Mouse (Mus musculus): ENCODE results near the gene Btf3l4. TPM values are rescaled to one million over a fixed set of nuclear protein-coding genes. Genes with fewer than 3 reads are reported as not detected.

Gene Btf3l4
- total RNA-seq, 2 experiments from 2014 or later: 39.5 to 44.5 TPM

- DNase-seq (ENCODE audit: low spot score): no peak
These were observed 7.3 kb downstream of the Btf3l4 start for GRCm38 (mm10) chr4:108826096-108826495.

DNA sequence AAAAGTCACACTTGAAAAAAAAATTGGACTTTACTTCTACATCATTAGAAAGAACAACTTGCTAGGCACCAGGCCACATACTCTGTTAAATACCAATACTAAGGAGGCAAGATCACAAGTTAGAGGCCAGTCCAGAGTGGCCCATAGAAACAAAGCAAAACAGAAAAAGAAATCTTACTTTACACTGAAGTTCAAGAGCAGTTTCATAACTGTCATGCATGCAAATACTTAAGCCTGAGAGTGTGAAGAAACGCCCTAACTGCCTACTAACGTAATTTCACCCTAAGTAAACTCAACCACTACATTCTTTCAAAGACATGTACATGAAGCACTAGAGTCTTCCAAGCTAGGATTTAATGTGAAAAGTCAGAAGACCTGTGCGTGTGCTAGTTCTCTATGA is 7.7 kb downstream of the Btf3l4 start:
- no peak for DNase-seq (ENCODE audit: low spot score)

DNA sequence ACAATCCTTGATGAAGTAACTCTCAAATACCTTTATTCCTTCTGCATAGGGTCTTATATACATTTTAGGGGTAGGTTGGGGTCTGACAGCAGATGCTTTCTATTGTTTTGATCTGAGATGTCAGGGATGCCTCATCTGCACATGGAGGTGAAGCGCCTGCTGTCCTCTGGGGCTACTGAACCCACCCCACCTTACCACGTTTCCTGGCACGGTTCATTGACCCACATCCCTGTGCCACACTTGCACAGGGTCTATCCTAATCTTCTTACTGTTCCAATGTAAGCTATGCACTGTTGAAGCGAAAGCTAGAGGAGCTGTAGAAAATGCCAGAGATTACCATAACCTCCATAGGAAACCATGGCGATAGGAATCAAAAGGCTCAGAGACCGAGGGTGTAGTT is 21.9 kb downstream of the Btf3l4 start:
- DNase-seq (ENCODE audit: low spot score): no peak

DNA sequence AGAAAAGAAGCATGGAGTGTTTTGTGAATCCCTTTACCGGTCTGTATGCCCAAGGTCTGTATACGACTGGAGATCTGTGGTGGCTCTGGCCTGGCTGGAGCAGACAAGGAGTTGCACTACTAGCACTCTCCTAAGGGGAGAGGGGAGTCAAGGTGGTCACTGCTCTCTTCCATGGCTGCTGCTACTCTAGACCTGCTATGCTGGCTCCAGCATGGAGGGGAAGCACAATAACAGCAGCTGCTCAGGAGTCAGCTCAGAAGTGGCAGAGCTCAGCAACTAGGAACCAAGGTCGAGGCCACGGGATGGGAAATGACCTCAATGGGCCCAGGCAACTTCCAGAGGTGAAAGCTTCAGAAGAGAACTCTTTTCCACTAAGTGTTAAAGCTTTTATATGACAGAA is 22.3 kb downstream of the Btf3l4 start:
- no peak for DNase-seq (ENCODE audit: low spot score)

DNA sequence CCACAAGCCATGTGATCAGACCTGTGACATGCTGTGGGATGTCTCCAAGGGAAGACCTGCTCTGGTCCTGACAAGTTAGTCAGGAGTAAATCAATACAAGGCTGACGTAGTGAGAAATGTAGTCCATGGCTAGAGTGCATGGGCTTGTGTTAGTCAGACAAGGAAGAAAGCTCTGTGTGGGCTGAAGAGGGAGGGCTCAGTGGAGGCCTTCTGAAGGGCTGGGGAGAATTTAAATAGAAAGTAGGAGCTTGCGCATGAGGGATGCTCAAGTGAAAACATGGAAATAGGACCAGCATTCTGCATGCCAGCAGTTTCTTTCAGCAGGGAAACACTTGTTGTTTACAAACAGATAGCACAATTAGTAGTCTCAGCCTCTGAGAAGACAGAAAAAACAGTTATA is 29.9 kb downstream of the Btf3l4 start:
- no peak for DNase-seq (ENCODE audit: low spot score)

DNA sequence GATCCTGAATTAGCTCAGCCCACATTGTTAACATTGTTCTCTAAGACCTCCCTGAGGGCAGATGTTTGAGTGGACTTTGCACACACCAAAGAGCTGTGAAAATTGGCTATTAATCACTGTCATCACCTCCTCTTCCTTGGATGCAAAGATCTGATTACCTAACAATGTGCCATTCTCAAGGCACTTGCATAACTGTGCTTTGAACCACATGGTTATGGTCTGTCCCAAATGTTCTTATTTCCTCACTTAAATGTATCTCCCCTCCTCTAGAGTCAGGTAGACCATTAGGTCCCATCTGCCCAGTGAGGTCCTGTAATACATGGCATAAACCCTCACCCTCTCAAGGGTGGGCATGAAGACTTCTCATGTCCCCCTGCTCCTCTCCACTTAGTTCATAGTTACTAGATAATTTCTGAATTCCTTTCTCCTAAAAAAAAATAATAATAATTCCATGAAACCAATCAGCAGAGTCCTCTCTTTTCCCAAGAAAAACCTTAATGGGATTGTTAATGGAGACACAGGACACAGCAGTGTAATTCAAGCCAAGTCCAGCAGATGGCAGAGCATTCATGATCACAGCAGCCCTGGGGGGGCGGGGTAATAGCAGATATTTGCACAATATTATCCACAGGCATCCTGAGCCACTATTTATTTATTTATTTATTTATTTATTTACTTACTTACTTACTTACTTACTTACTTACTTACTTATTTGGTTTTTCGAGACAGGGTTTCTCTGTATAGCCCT is 35.2 kb downstream of the Btf3l4 start:
- peak; percentile 69 for DNase-seq (ENCODE audit: low spot score)

- DNase-seq (ENCODE audit: low spot score): no peak
These were observed 36.7 kb downstream of the Btf3l4 start for GRCm38 (mm10) chr4:108796701-108797100.

GRCm38 (mm10) chr4:108793941-108794340 is 39.5 kb downstream of the Btf3l4 start:
- DNase-seq (ENCODE audit: low spot score): no peak

- no peak for DNase-seq (ENCODE audit: low spot score)
These were observed 42.9 kb downstream of the Btf3l4 start for GRCm38 (mm10) chr4:108790507-108790906.

DNA sequence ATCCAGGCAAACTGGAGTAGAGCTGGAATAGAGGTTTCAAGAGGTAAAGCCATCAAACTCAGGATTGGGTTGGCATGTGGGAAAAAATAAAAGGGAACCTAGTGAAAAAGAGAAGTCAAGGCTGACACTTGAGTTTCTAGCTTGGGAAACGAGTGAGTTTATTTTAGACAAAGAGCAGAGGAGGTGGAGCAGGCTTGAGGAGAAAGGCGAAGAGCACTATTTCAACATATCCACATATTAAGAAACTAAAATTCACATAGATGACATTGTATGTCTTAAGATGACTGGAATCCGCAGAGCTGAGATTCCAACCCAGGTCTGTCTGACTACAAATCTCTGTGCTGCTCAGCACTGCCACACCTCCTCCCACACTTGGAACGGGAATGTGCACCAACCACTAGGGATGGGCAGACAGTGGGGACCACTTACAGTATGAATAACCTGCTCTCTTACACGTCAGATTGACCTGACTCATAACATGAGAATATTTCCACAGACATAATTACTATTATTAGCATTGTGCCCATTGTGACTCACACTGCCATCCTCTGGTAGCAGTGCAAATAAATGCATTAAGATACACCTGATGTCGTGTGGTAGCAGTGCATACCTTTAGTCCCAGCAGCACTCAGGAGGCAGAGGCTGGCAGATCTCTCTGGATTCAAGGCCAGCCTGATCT is 44.0 kb downstream of the Btf3l4 start:
- DNase-seq (ENCODE audit: low spot score): no peak

DNA sequence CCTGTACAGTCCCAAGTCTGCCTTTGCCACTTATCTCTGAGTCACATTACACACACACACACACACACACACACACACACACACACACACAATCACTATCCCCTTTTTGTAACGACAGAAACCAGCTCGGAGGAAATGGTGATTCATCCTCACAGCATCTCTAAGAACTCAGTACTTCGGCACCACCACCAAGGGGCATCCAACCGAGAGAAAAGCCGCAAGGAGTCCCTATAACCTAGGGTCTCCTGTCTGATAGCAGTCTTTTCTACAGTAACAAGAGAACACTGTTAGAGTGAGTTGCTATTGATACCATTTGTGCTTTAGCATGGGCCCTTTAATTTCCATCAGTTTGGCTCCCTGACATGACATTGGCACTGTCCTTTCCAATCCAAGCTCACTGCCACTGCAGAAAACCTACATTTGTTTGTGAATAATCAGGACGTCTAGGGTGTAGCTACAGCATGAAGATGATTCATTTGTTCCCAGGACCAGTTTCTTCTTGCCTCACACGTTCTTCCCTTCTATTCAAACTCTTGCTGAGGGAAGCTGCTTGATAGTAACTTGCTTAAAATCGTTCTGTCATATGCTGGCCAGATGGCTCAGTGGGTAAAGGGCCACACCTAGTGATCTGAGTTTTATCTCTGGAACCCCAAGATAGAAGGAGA is 50.9 kb downstream of the Btf3l4 start:
- no peak for DNase-seq (ENCODE audit: low spot score)

DNA sequence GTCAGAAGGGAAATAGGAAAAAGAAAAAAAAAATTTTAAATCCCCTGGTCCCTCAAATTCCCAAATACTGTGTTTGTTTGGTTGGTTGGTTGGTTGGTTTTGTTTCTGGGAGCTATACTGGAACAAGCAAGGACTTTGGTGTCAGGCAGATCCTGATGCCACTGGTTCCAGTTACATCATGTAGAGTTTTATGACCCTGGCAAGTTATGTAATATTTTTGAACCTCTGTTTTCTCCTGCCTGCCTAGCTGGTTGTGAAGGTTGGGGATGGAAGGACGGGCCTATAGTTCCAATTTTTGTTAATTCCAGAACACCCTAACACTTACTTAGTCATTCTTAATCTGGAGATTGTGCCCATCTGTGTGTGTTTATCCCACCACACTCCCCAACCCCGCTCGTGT is 51.8 kb downstream of the Btf3l4 start:
- peak; percentile 38 for DNase-seq (ENCODE audit: low spot score)

GRCm38 (mm10) chr4:108780864-108781205 is 52.6 kb downstream of the Btf3l4 start:
- no peak for DNase-seq (ENCODE audit: low spot score)

DNA sequence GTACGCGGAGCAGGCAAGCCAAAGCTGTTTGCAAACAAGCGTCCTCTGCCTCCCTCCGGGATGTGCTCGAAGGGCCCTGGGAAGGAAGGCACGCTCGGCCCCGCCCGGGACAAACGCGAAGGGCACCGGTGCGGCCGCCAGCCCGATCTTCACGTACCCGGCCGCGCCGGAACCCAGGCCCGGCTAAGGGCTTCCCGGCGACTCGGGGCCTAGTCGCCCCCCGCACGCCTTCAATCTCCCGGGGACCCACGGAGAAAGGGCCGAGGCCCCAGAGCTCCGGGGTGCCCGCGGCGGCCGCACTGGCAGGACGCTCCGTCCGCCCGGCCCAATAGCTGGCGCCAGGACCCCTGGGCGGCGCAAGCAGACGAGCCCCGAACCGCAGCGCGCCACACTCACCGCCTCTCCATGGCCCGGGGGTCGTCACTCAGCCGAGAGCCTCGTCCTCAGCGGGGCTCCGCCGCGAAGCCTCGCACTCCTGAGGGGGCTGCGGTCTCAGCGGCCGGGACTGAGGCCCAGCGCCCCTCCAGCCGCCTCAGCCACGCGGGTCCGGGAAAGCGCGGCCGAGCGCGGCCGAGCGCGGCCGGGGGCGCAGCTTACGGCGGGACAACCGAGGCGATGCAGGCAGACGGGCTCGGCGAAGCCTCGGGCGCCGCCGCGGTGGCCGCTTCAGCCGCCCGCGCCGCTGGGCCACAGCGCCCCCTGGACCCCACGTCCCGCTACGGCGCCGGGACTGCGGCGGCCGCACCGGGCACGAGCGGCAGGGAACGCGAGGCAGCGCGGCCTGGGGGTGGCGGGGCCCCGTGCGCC is 53.2 kb downstream of the Btf3l4 start, which contains the start of gene Zfyve9:
Gene Zfyve9, minus strand, starts transcription at position 742 of the 807 bp plus-strand sequence.
- peak; percentile 82 for DNase-seq (ENCODE audit: low spot score)

GRCm38 (mm10) chr4:108779763-108780056 is 53.7 kb downstream of the Btf3l4 start:
- DNase-seq (ENCODE audit: low spot score): no peak

GRCm38 (mm10) chr4:108768527-108768926 is 64.9 kb downstream of the Btf3l4 start:
- DNase-seq (ENCODE audit: low spot score): no peak

Other genes with a start within 250 kb of the Btf3l4 start
- 10 to 100 TPM; 17.4 to 18.4 TPM for gene Cc2d1b, start 213.7 kb downstream of the Btf3l4 start, total RNA-seq (2021)
- gene 3110021N24Rik, start 114.0 kb downstream of the Btf3l4 start, total RNA-seq (2021): 1 to 10 TPM in 1 of 2 experiments, under 1 TPM in 1; 0.57 to 1.1 TPM
- gene Zfyve9, start 52.8 kb downstream of the Btf3l4 start, total RNA-seq (2021): 10 to 100 TPM; 58.2 to 61.6 TPM
- gene Txndc12, start 987 bp upstream of the Btf3l4 start, total RNA-seq (2021): 10 to 100 TPM; 10.9 to 12.0 TPM
- gene Kti12, start 14.2 kb upstream of the Btf3l4 start, total RNA-seq (2021): 10 to 100 TPM; 21.2 to 24.5 TPM
- not detected for gene A730015C16Rik, start 15.0 kb upstream of the Btf3l4 start, total RNA-seq (2021)
- gene Rab3b, start 45.4 kb upstream of the Btf3l4 start, total RNA-seq (2021): under 1 TPM; 0.14 to 0.21 TPM
- gene Nrd1, start 167.0 kb upstream of the Btf3l4 start, total RNA-seq (2021): 100 to 1,000 TPM; 150 to 152 TPM